In genomic region chrX:59126637-59127036, GRCm38 (mm10) we compare ENCODE assay signal across 23 mouse cellular contexts.
DNase-seq lines count a peak whose midpoint lies in the region; TF ChIP-seq lines count a peak whose summit lies in the region.
"Had no signal": no experiment of that assay in that cellular context is flagged by ENCODE, and none has a peak within 500 bp of the region (broad histone marks: within the 10 kb centered on the region; RNA-seq: fewer than 3 reads in every experiment).

No protein-coding gene starts in this region.

- peak; percentile 18 to 39 for DNase-seq in layer of hippocampus, adult 2 months (ENCODE audit: low spot score in 2 of 2)
- no peak for DNase-seq in layer of hippocampus, adult 9-10 months (ENCODE audit: low spot score)
- DNase-seq in brain, adult 2 months (ENCODE audit: low read depth, low spot score) = peak; percentile 55
- DNase-seq in layer of hippocampus, adult 9-11 months = peak; percentile 17
- peak; percentile 25 to 37 for DNase-seq in left cerebral cortex, postnatal 36 days (ENCODE audit: low spot score in 2 of 2)
- DNase-seq in thymus, postnatal 4 days = no peak
- DNase-seq in lung, postnatal 36 days = no peak
- DNase-seq: adrenal gland, postnatal 36 days; cerebellum, adult 11 months; cerebellum, postnatal 10 days; heart, adult 11 months; heart, postnatal 10 days; kidney, adult 8-10 months; kidney, postnatal 10 days; liver, postnatal 0 days had no signal

- H3K27ac ChIP-seq in layer of hippocampus, adult 2 months = peak overlapping the region; percentile 65; the same call in 1 of the 2 replicates
- H3K27ac ChIP-seq: embryonic facial prominence, embryonic 10.5 days; forebrain, embryonic 10.5 days; hindbrain, embryonic 10.5 days; intestine, embryonic 15.5 days; limb, embryonic 12.5 days; neural tube, embryonic 15.5 days; stomach, postnatal 0 days had no signal

- no peak overlapping the region for H3K4me3 ChIP-seq in layer of hippocampus, adult 2 months
- H3K4me3 ChIP-seq: embryonic facial prominence, embryonic 10.5 days; forebrain, embryonic 10.5 days; heart, embryonic 12.5 days; hindbrain, embryonic 10.5 days; intestine, embryonic 15.5 days; limb, embryonic 12.5 days; neural tube, embryonic 15.5 days had no signal

- TF ChIP-seq CTCF in layer of hippocampus, adult 2 months (conservative IDR thresholded peaks at IDR 0.05) = no peak

- intact Hi-C loops in left cerebral cortex, postnatal 36 days (cut with DNase I) = no loop called here

Comparison
In these comparisons a context has a peak if more than half of its experiments do, and no peak if none do; other contexts are left out.
1. DNase-seq: peak in layer of hippocampus, adult 2 months (2 of 2), brain, adult 2 months (single experiment), layer of hippocampus, adult 9-11 months (single experiment) and left cerebral cortex, postnatal 36 days (2 of 2); none in layer of hippocampus, adult 9-10 months (single experiment), thymus, postnatal 4 days (single experiment) and lung, postnatal 36 days (single experiment).